In the genomic region with DNA sequence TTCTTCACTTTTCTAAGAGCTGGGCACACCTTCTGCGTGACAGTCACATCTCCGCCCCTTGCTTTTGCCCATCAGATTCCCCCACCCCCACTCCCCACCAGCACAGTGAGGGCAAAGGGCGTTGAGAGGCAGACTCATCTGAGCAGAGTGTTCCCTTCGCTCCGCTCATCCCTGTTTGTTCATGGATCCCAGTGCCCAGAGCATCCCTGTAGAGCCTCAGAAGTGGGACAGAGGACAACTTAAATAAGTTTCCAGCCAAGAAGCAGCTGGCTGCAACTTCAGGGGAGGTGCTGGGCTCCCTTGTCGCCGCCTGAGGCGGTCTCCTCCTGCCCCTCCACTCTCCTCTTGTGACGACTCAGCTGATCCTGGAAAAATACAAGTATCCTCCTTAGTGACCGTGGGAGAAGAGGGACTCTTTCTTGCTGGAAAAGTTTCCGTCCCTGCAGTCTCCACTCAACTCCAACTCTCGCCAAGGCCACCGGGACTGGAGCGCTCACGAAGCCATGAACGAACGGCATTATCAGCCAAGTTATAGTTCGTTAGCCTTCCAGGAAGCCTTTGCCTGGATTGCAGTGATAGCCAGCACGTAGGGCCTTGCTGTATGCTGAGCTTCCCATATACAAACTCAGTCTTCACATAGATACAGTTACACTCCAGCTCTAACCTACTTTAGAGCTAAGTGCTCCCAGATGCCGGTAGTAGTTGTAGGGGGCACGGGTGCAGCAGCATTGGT, we compare ENCODE assay signal across 11 mouse cellular contexts.
DNase-seq lines count a peak whose midpoint lies in the region; ATAC-seq lines count a peak whose summit lies in the region.
"Had no signal": no experiment of that assay in that cellular context is flagged by ENCODE, and none has a peak within 500 bp of the region (broad histone marks: within the 10 kb centered on the region; RNA-seq: fewer than 3 reads in every experiment).

No protein-coding gene starts in this region.

- intact Hi-C loops in heart, postnatal 36 days (cut with DNase I), result no loop called here

- no peak overlapping the region; the same call in 1 of the 2 replicates for H3K9ac ChIP-seq in liver, embryonic 15.5 days
- H3K9ac ChIP-seq: forebrain, embryonic 12.5 days had no signal

- H3K4me3 ChIP-seq in liver, embryonic 15.5 days (replicated peaks), result no peak overlapping the region
- H3K4me3 ChIP-seq: forebrain, embryonic 12.5 days had no signal

- peak overlapping the region; percentile 55 for H3K4me2 ChIP-seq in liver, embryonic 15.5 days
- H3K4me2 ChIP-seq: forebrain, embryonic 12.5 days had no signal

- peak; percentile 52 for DNase-seq in adrenal gland, adult 2 months
- no peak for DNase-seq in adrenal gland, postnatal 25 days
- DNase-seq in kidney, postnatal 10 days, result peak; percentile 36
- no peak for DNase-seq in kidney, adult 11 months
- peak; percentile 25 to 35 for DNase-seq in heart, postnatal 36 days
- no peak for DNase-seq in cerebellum, adult 9-11 months
- no peak for DNase-seq in right cerebral cortex, postnatal 25 days
- DNase-seq: lung, postnatal 4 days; right cerebral cortex, adult 18-20 months had no signal

- peak; percentile 63 for ATAC-seq in liver, embryonic 15.5 days (ENCODE audit: insufficient read depth)

- peaks cover 53% of the 10 kb centered on the region for H3K4me1 ChIP-seq in liver, embryonic 15.5 days (replicated peaks)

- no peaks in the 10 kb centered on the region for H3K9me3 ChIP-seq in liver, embryonic 15.5 days (replicated peaks)
- H3K9me3 ChIP-seq: forebrain, embryonic 12.5 days had no signal

- 29% methylated on average over 21 of the region's 21 CpGs for WGBS in liver, embryonic 15.5 days (ENCODE audit: insufficient replicate concordance)

- no peak overlapping the region; the same call in 1 of the 2 replicates for H3K27ac ChIP-seq in liver, embryonic 15.5 days (replicated peaks)
- H3K27ac ChIP-seq: forebrain, embryonic 12.5 days had no signal

- H3K27me3 ChIP-seq in liver, embryonic 15.5 days, result peaks cover 74% of the 10 kb centered on the region
- H3K27me3 ChIP-seq: forebrain, embryonic 12.5 days had no signal

- H3K36me3 ChIP-seq in liver, embryonic 15.5 days (replicated peaks), result no peaks in the 10 kb centered on the region
- H3K36me3 ChIP-seq: forebrain, embryonic 12.5 days had no signal

Comparison
In these comparisons a context has a peak if more than half of its experiments do, and no peak if none do; other contexts are left out.
1. DNase-seq: peak in adrenal gland, adult 2 months (single experiment), kidney, postnatal 10 days (single experiment) and heart, postnatal 36 days (2 of 2); none in adrenal gland, postnatal 25 days (single experiment), kidney, adult 11 months (single experiment), cerebellum, adult 9-11 months (single experiment) and right cerebral cortex, postnatal 25 days (single experiment).